Mouse (Mus musculus): Measurements from ENCODE around the gene Grap2. TPM values are rescaled to one million over a fixed set of nuclear protein-coding genes. Genes with fewer than 3 reads are reported as not detected.
"Not testable (repeated sequence)": the region's sequence is repeated elsewhere in the genome, so short reads cannot be mapped to it uniquely, and the experiment has no call there.

Grap2 gene
- polyA plus RNA-seq, 1 experiment from 2014 or later = 0.97 TPM

DNA sequence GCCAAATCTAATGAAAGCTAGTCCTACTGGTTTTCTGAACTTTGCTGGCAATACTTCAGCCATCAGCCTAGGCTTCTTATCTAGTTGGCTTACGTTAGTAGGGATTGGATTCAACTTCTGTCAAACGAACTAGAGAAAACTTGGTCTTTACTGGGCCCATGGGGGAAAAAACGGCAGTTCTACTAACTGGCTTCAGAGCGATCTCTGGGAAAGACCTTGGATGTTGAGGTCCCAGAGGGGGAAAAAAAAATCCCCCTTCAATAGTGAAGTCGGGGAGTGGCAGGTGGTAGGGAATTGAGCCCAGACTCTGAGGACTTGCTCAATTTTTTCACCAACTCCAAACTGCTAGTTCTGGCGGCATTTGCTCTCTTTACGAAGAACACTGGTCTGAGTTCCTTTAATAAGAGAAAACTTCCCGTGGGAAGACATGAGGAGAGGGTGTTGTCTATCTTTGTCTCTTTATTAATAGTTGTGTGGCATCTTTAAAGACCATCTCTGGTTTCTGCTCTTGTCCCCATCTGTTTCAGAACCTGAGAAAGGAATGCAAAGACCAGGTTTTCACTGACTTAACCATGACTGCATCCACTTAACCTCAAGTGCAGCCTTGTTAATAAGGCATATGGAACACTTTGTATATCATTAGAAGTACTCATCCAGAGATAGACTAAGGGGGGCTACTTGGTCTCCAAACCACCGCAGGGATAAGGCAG is 572 bp downstream of the Grap2 start:
- 66% methylated on average over 9 of the region's 9 CpGs for WGBS
- H3K9ac ChIP-seq (ENCODE audit: low read depth, low read length) = no peak overlapping the region

DNA sequence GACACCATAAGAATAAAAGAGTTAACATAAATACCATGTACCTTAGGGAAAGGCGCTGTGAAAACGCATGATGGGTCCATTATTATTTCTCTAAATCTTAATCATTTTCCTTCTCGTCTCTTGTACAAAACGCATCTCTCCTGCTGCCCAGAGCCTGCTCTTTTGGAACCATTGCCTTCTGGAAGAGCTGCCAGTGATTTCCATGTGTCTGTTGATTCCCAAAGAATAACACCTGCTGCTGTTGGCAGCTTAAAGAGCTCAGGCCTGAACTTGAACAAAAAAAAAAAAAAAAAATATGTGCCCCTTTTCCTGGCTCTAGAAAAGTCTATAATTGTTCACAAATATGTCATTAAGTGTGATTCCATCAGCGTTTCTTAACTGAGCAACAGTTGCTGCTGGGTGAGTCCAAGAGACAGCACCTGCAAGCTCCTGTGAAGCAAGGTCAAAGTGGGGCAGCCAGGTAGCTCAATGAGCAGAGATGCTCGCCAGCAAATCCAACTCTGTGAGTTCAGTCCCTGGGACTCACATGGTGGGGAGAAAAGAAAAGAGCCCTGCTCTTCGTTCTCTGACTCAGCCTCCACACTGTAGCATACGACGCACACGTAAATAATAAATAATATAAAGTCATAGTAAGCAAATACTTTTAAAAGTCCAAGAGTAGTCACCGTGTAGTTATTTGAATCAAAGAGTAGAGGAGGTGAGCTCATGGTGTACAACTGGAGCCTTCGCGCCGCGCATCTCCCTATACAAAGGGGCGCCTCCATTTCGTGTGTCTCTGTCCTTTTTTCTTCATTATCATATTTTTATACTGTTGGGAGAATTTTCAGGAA is 2.0 kb downstream of the Grap2 start:
- H3K27me3 ChIP-seq (replicated peaks; ENCODE audit: control insufficient read depth, insufficient read depth, low read length) = peaks cover 24% of the 10 kb centered on the region; the same call in 1 of the 2 replicates
- no peak overlapping the region for H3K4me2 ChIP-seq (ENCODE audit: low read depth, low read length)
- no peak overlapping the region for H3K27ac ChIP-seq (replicated peaks; ENCODE audit: low read depth, low read length)
- DNase-seq (ENCODE audit: low spot score) (no peak), ATAC-seq (ENCODE audit: low read depth) (no peak)
- no peak overlapping the region for H3K9ac ChIP-seq (ENCODE audit: low read depth, low read length)
- H3K4me3 ChIP-seq (ENCODE audit: low read depth, low read length) = no peak overlapping the region
- H3K9me3 ChIP-seq (ENCODE audit: control insufficient read depth, low read length) = no peaks in the 10 kb centered on the region
- H3K36me3 ChIP-seq (ENCODE audit: control insufficient read depth, insufficient read depth, low read length) = no peaks in the 10 kb centered on the region
- 91% methylated on average over 17 of the region's 17 CpGs for WGBS
- no peaks in the 10 kb centered on the region; the same call in 1 of the 2 replicates for H3K4me1 ChIP-seq (ENCODE audit: control insufficient read depth, insufficient read depth, low read length)

More for the DNA sequence above, 572 bp downstream of the Grap2 start:
- Histone ChIP-seq H3K4me1 (ENCODE audit: control insufficient read depth, insufficient read depth, low read length) (peaks cover under 1% of the 10 kb centered on the region; the same call in 1 of the 2 replicates), H3K4me3 (ENCODE audit: low read depth, low read length) (no peak overlapping the region), H3K36me3 (ENCODE audit: control insufficient read depth, insufficient read depth, low read length) (no peaks in the 10 kb centered on the region), H3K27ac (replicated peaks; ENCODE audit: low read depth, low read length) (no peak overlapping the region), H3K27me3 (replicated peaks; ENCODE audit: control insufficient read depth, insufficient read depth, low read length) (0 out of 2 replicates have a peak, but pooled peaks cover 18% of the 10 kb centered on the region), H3K4me2 (ENCODE audit: low read depth, low read length) (no peak overlapping the region), H3K9me3 (ENCODE audit: control insufficient read depth, low read length) (no peaks in the 10 kb centered on the region)
- DNase-seq (ENCODE audit: low spot score) (no peak), ATAC-seq (ENCODE audit: low read depth) (no peak)

DNA sequence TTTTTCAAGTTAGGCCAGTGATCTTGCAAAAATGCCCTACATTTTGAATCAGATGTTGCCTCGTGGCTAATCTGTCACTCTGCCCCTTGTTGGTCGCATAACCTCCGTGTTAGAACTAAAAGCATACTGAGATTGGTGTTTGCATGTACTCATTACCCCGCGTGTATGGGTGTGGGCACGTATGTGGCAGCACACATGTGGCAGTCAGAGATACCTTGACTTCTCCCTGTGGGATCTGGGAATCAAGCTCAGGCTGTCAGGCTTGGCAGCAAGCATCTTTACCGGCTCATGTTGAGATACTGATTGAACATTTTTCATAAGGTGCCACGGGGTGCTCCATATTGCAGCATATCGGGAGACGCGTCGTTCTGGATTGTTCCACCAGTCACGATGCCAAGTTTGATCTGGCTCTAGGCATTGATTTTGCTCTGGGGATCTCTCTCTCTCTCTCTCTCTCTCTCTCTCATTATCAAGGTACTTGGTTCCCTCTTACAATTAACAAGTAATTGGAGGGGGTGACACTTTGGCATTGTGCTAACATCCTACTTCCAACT is 3.5 kb downstream of the Grap2 start:
- ATAC-seq (ENCODE audit: low read depth) (no peak), DNase-seq (ENCODE audit: low spot score) (no peak)
- Histone ChIP-seq H3K36me3 (ENCODE audit: control insufficient read depth, insufficient read depth, low read length) (no peaks in the 10 kb centered on the region), H3K9ac (ENCODE audit: low read depth, low read length) (no peak overlapping the region), H3K4me1 (ENCODE audit: control insufficient read depth, insufficient read depth, low read length) (no peaks in the 10 kb centered on the region; the same call in 1 of the 2 replicates), H3K27ac (replicated peaks; ENCODE audit: low read depth, low read length) (no peak overlapping the region), H3K4me3 (ENCODE audit: low read depth, low read length) (no peak overlapping the region), H3K27me3 (replicated peaks; ENCODE audit: control insufficient read depth, insufficient read depth, low read length) (peaks cover 24% of the 10 kb centered on the region; the same call in 1 of the 2 replicates), H3K9me3 (ENCODE audit: control insufficient read depth, low read length) (no peaks in the 10 kb centered on the region), H3K4me2 (ENCODE audit: low read depth, low read length) (no peak overlapping the region)
- 91% methylated on average over 13 of the region's 13 CpGs for WGBS

DNA sequence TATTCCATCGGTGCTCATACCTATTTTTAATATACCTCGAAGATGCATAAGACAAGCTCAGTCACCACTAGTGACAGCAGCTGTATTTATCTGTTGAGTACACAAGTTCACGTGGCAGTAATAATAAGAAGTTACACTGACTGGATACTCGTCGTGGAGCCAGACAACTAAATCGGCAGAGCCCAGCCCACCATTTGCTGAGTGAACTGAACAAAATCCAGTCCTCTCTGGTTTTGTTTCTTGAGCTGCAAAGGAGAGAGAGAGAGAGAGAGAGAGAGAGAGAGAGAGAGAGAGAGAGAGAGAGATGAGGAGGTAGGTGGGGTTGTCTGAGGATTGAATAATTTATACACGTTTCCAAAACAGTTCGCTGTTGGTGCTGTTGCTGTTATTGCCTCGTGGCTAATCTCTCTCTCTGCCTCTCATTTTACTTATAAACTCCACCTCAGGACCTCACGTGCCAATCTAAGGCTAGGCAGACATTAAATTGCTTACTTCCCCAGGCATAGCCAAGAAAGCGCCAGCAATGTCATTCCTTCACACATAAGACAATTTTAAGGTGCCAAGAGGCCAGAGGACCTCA is 4.1 kb downstream of the Grap2 start:
- Histone ChIP-seq H3K4me1 (ENCODE audit: control insufficient read depth, insufficient read depth, low read length) (no peaks in the 10 kb centered on the region; the same call in 1 of the 2 replicates), H3K36me3 (ENCODE audit: control insufficient read depth, insufficient read depth, low read length) (no peaks in the 10 kb centered on the region), H3K4me2 (ENCODE audit: low read depth, low read length) (no peak overlapping the region), H3K27ac (replicated peaks; ENCODE audit: low read depth, low read length) (no peak overlapping the region), H3K27me3 (replicated peaks; ENCODE audit: control insufficient read depth, insufficient read depth, low read length) (peaks cover 24% of the 10 kb centered on the region; the same call in 1 of the 2 replicates), H3K9me3 (ENCODE audit: control insufficient read depth, low read length) (no peaks in the 10 kb centered on the region), H3K4me3 (ENCODE audit: low read depth, low read length) (no peak overlapping the region), H3K9ac (ENCODE audit: low read depth, low read length) (no peak overlapping the region)
- no peak for ATAC-seq (ENCODE audit: low read depth)
- DNase-seq (ENCODE audit: low spot score) = no peak
- WGBS = 74% methylated on average over 11 of the region's 11 CpGs

DNA sequence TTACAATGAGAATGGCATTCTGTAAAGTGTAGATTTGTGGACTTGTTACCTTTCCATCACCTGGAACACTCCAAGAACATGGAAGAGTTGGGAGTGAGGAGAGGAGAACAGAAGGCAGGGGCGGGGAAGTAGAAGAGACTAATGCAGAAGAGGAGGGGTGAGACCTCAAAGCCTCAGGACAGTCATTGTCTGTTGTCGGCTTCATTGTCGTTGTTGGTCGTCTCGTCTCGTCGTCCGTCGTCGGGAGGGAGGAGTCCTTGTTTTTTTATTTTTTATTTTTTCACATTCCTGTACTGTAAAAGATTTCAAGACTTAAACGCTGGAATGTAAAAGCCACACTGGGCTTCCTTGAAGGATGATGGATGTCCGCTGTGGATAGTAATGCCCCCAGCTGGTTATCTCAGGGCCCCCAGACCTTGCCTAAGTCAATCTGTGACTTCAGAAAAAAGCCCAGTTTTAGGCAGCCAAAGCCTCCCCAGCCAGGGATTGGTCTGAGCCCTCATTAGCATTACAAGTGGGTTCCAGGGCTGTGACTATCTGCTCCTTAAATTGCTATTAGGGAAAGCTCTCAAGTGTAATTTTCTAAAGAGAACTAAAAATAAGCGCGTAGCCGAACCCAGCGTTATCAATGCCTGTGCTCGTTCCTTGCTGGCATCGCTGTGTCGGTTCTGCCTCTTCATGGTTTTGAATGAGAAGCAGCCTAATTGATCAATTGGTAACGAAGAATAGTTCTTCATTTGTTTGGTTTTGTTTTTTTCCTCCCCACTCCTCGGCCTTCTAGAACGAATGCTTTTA is 5.0 kb downstream of the Grap2 start:
- Histone ChIP-seq H3K4me3 (ENCODE audit: low read depth, low read length) (no peak overlapping the region), H3K9me3 (ENCODE audit: control insufficient read depth, low read length) (no peaks in the 10 kb centered on the region), H3K27me3 (replicated peaks; ENCODE audit: control insufficient read depth, insufficient read depth, low read length) (peaks cover 25% of the 10 kb centered on the region; the same call in 1 of the 2 replicates), H3K36me3 (ENCODE audit: control insufficient read depth, insufficient read depth, low read length) (no peaks in the 10 kb centered on the region), H3K4me1 (ENCODE audit: control insufficient read depth, insufficient read depth, low read length) (no peaks in the 10 kb centered on the region; the same call in 1 of the 2 replicates), H3K27ac (replicated peaks; ENCODE audit: low read depth, low read length) (no peak overlapping the region), H3K4me2 (ENCODE audit: low read depth, low read length) (no peak overlapping the region), H3K9ac (ENCODE audit: low read depth, low read length) (no peak overlapping the region)
- DNase-seq (ENCODE audit: low spot score) (no peak), ATAC-seq (ENCODE audit: low read depth) (no peak)
- 17% methylated on average over 22 of the region's 22 CpGs for WGBS

DNA sequence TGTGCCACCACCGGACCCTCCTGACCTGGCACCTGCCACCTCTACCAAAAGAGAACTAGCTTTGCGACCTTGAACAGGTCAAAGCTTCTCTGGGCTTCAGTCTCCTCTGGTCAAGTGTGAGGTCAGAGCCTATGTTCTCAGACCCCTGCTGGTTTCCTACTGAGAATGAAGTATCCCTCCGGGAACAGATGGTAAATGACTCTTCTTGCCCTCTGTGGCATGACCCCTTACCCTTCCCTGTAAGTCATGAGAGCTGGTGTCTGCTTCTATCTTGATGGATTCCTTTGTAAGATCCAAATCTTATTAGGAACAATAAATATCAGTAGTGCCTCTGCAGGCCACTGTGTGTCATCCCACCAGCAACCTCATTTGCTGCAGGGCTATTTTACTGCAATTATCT is 6.7 kb downstream of the Grap2 start:
- no peaks in the 10 kb centered on the region for H3K36me3 ChIP-seq (ENCODE audit: control insufficient read depth, insufficient read depth, low read length)
- H3K4me2 ChIP-seq (ENCODE audit: low read depth, low read length) = no peak overlapping the region
- DNase-seq (ENCODE audit: low spot score) (no peak), ATAC-seq (ENCODE audit: low read depth) (no peak)
- no peak overlapping the region for H3K27ac ChIP-seq (replicated peaks; ENCODE audit: low read depth, low read length)
- 52% methylated on average over 3 of the region's 3 CpGs for WGBS
- peaks cover 25% of the 10 kb centered on the region; the same call in 1 of the 2 replicates for H3K27me3 ChIP-seq (replicated peaks; ENCODE audit: control insufficient read depth, insufficient read depth, low read length)
- H3K4me3 ChIP-seq (ENCODE audit: low read depth, low read length) = no peak overlapping the region
- H3K4me1 ChIP-seq (ENCODE audit: control insufficient read depth, insufficient read depth, low read length) = no peaks in the 10 kb centered on the region
- H3K9me3 ChIP-seq (ENCODE audit: control insufficient read depth, low read length) = no peaks in the 10 kb centered on the region
- H3K9ac ChIP-seq (ENCODE audit: low read depth, low read length) = no peak overlapping the region

DNA sequence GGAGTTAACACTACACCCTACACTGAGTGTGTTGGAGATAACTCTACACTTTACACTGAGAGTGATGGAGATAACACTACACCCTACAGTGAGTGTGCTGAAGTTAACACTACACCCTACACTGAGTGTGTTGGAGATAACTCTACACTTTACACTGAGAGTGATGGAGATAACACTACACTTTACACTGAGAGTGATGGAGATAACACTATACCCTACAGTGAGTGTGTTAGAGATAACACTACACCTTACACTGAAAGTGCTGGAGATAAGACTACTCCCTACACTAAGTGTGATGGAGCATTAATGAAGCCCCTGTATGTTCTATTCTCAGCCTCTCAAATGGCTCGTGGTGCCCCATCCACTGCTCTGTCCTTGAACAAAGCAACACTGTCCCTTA is 8.2 kb downstream of the Grap2 start:
- not testable (repeated sequence) for ATAC-seq (ENCODE audit: low read depth); H3K36me3 ChIP-seq (ENCODE audit: control insufficient read depth, insufficient read depth, low read length); DNase-seq (ENCODE audit: low spot score); H3K9ac ChIP-seq (ENCODE audit: low read depth, low read length); H3K4me2 ChIP-seq (ENCODE audit: low read depth, low read length); H3K27ac ChIP-seq (replicated peaks; ENCODE audit: low read depth, low read length); H3K4me1 ChIP-seq (ENCODE audit: control insufficient read depth, insufficient read depth, low read length); H3K4me3 ChIP-seq (ENCODE audit: low read depth, low read length); H3K9me3 ChIP-seq (ENCODE audit: control insufficient read depth, low read length)
- WGBS = 62% methylated on average over 1 of the region's 1 CpGs
- peaks cover 25% of the 10 kb centered on the region; the same call in 1 of the 2 replicates for H3K27me3 ChIP-seq (replicated peaks; ENCODE audit: control insufficient read depth, insufficient read depth, low read length)
